Mouse (Mus musculus) midbrain, embryonic 15.5 days (tissue): ENCODE data around the gene Arhgap15. TPM values are rescaled to one million over a fixed set of nuclear protein-coding genes. Genes with fewer than 3 reads are reported as not detected.

Experiments
- ATAC-seq: fragments of 200-750 bp; cut with Nextera tagmentation; replicated peaks from 2 replicates; pipeline ENCODE4 v1.8.0; 2017; ENCODE audit warnings: moderate TSS enrichment
- H3K27ac ChIP-seq: fragments of 300-500 bp; sonication (generic); 2 replicates; pipeline ENCODE4 v1.5.1; 2015; ENCODE audit warnings: mild to moderate bottlenecking, inconsistent platforms
- H3K27me3 ChIP-seq: fragments of 300-500 bp; sonication (generic); replicated peaks from 2 replicates; pipeline ENCODE4 v1.6.1; 2015; ENCODE audit warnings: inconsistent platforms
- H3K36me3 ChIP-seq: fragments of 300-500 bp; sonication (generic); replicated peaks from 2 replicates; pipeline ENCODE4 v1.6.1; 2015; ENCODE audit warnings: inconsistent platforms
- H3K4me1 ChIP-seq: fragments of 300-500 bp; sonication (generic); 2 replicates; pipeline ENCODE4 v1.6.1; 2015; ENCODE audit warnings: inconsistent platforms
- H3K4me2 ChIP-seq: fragments of 300-500 bp; sonication (generic); 2 replicates; pipeline ENCODE4 v1.6.1; 2015; ENCODE audit warnings: inconsistent platforms, mild to moderate bottlenecking, moderate library complexity
- H3K4me3 ChIP-seq: fragments of 300-500 bp; sonication (generic); 2 replicates; pipeline ENCODE4 v1.5.1; 2015; ENCODE audit warnings: mild to moderate bottlenecking, inconsistent platforms
- H3K9ac ChIP-seq: fragments of 300-500 bp; sonication (generic); 2 replicates; pipeline ENCODE4 v1.6.1; 2015; ENCODE audit warnings: mild to moderate bottlenecking, inconsistent platforms
- H3K9me3 ChIP-seq: fragments of 300-500 bp; sonication (generic); 2 replicates; pipeline ENCODE4 v1.6.1; 2016; ENCODE audit warnings: inconsistent platforms
- WGBS: fragments of 180-500 bp; shearing (Covaris S2); methylation state at CpG from one replicate; pipeline ENCODE4 v1.1.7; 2015; ENCODE audit warnings: mixed read lengths; 5-methylcytosine and 5-hydroxymethylcytosine counted together
- polyA plus RNA-seq: library from polyadenylated mRNA; unstranded; fragments of >200 nt; fragmentation: Nextera tagmentation; extraction: Ambion mirVana; gene quantifications from 2 replicates; pipeline ENCODE4 v1.2.1, GENCODE M21; 2015

The Arhgap15 gene
- polyA plus RNA-seq, 1 experiment from 2014 or later = 0.79 TPM

DNA sequence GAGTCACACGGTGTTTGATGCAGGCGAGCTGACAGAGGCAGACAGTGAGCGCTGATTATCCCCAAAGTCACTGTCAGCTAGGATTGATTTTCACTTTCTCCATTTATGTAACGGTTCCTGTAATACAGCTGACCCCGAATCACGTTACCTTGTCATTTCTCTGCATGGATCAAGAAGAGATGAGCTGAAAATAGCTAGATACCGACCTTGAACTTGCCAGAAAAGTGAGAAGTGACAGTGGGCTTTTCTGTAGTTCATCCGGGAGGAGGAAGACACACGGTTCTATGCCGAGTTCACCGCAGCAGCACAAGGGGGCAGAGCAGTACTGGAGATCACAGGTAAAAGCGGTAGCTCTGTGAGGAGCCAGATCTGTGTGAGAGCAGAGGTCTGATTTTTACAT is 38.5 kb downstream of the Arhgap15 start:
- no peaks in the 10 kb centered on the region for H3K36me3 ChIP-seq
- WGBS = 46% methylated on average over 12 of the region's 12 CpGs
- H3K4me2 ChIP-seq = no peak overlapping the region
- peaks cover 10% of the 10 kb centered on the region for H3K4me1 ChIP-seq
- no peak overlapping the region for H3K4me3 ChIP-seq
- no peaks in the 10 kb centered on the region for H3K9me3 ChIP-seq
- H3K27me3 ChIP-seq = no peaks in the 10 kb centered on the region
- H3K9ac ChIP-seq = no peak overlapping the region
- H3K27ac ChIP-seq = no peak overlapping the region
- peak; percentile 95 for ATAC-seq

- no peak overlapping the region for H3K9ac ChIP-seq
- H3K4me2 ChIP-seq = 0 out of 2 replicates have a peak overlapping the region, but pooled peaks have one; percentile 1
- ATAC-seq = 0 out of 2 replicates have a peak, but pooled peaks have one; percentile 35
- H3K9me3 ChIP-seq = no peaks in the 10 kb centered on the region
- H3K4me1 ChIP-seq = peaks cover 10% of the 10 kb centered on the region
- no peaks in the 10 kb centered on the region for H3K27me3 ChIP-seq
- H3K36me3 ChIP-seq = no peaks in the 10 kb centered on the region
- no peak overlapping the region for H3K27ac ChIP-seq
- WGBS = 32% methylated on average over 8 of the region's 8 CpGs
- H3K4me3 ChIP-seq = no peak overlapping the region
Observed at GRCm38 (mm10) chr2:43788484-43788883, 39.9 kb downstream of the Arhgap15 start.

- Histone ChIP-seq H3K36me3 (no peaks in the 10 kb centered on the region), H3K9me3 (no peaks in the 10 kb centered on the region), H3K27ac (no peak overlapping the region), H3K9ac (no peak overlapping the region), H3K4me1 (peaks cover 10% of the 10 kb centered on the region), H3K4me2 (no peak overlapping the region), H3K4me3 (no peak overlapping the region), H3K27me3 (no peaks in the 10 kb centered on the region)
- no peak for ATAC-seq
- 77% methylated on average over 6 of the region's 6 CpGs for WGBS
Observed at GRCm38 (mm10) chr2:43790049-43790693, 41.5 kb downstream of the Arhgap15 start.

- H3K4me1 ChIP-seq = peaks cover 4% of the 10 kb centered on the region; the same call in 1 of the 2 replicates
Observed at GRCm38 (mm10) chr2:43791575-43791974, 43.0 kb downstream of the Arhgap15 start.

GRCm38 (mm10) chr2:43793105-43793504 is 44.5 kb downstream of the Arhgap15 start:
- Histone ChIP-seq H3K9ac (no peak overlapping the region), H3K27me3 (no peaks in the 10 kb centered on the region), H3K4me1 (peaks cover 4% of the 10 kb centered on the region; the same call in 1 of the 2 replicates), H3K27ac (no peak overlapping the region), H3K4me2 (no peak overlapping the region), H3K4me3 (no peak overlapping the region), H3K36me3 (no peaks in the 10 kb centered on the region), H3K9me3 (no peaks in the 10 kb centered on the region)
- 60% methylated on average over 3 of the region's 3 CpGs for WGBS
- no peak for ATAC-seq

More at GRCm38 (mm10) chr2:43791575-43791974, 43.0 kb downstream of the Arhgap15 start:
- ATAC-seq = no peak
- Histone ChIP-seq H3K27ac (no peak overlapping the region), H3K9me3 (no peaks in the 10 kb centered on the region), H3K4me2 (no peak overlapping the region), H3K4me3 (no peak overlapping the region), H3K36me3 (no peaks in the 10 kb centered on the region), H3K9ac (no peak overlapping the region), H3K27me3 (no peaks in the 10 kb centered on the region)
- 83% methylated on average over 6 of the region's 6 CpGs for WGBS

DNA sequence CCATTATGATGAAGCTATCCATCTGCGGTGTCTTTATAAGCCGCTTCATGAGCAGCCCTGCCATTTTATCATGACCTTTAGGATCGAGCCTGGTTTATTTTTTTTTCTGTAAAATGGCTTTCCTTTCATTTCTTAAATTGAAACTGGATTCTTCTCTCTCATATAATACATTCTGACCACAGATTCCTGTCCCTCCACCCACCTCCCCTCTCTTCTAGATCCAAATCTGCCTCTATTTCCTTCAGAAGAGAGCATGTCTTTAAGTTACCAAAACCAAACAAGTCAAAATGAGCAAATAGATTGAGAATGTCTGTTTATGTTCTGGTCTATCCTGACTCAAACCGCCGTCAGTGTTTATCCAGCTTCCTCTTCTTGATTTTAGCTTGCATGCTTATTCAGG is 46.1 kb downstream of the Arhgap15 start:
- Histone ChIP-seq H3K9ac (no peak overlapping the region), H3K4me1 (no peaks in the 10 kb centered on the region), H3K9me3 (no peaks in the 10 kb centered on the region), H3K27me3 (no peaks in the 10 kb centered on the region), H3K4me3 (no peak overlapping the region), H3K27ac (no peak overlapping the region), H3K36me3 (no peaks in the 10 kb centered on the region), H3K4me2 (no peak overlapping the region)
- no peak for ATAC-seq
- WGBS = 92% methylated on average over 5 of the region's 5 CpGs

- no peaks in the 10 kb centered on the region for H3K4me1 ChIP-seq
- H3K4me2 ChIP-seq = no peak overlapping the region
- no peak for ATAC-seq
- 96% methylated on average over 4 of the region's 4 CpGs for WGBS
- H3K36me3 ChIP-seq = no peaks in the 10 kb centered on the region
- H3K9me3 ChIP-seq = no peaks in the 10 kb centered on the region
- no peak overlapping the region for H3K9ac ChIP-seq
- H3K27me3 ChIP-seq = no peaks in the 10 kb centered on the region
- H3K4me3 ChIP-seq = no peak overlapping the region
- H3K27ac ChIP-seq = no peak overlapping the region
Observed at GRCm38 (mm10) chr2:43796448-43796847, 47.8 kb downstream of the Arhgap15 start.

GRCm38 (mm10) chr2:43805960-43806744 is 57.5 kb downstream of the Arhgap15 start:
- no peak overlapping the region for H3K4me3 ChIP-seq
- 79% methylated on average over 4 of the region's 4 CpGs for WGBS
- no peak overlapping the region for H3K4me2 ChIP-seq
- H3K36me3 ChIP-seq = no peaks in the 10 kb centered on the region
- ATAC-seq = no peak
- H3K9me3 ChIP-seq = no peaks in the 10 kb centered on the region
- no peaks in the 10 kb centered on the region for H3K4me1 ChIP-seq
- H3K9ac ChIP-seq = no peak overlapping the region
- no peaks in the 10 kb centered on the region for H3K27me3 ChIP-seq
- no peak overlapping the region for H3K27ac ChIP-seq

DNA sequence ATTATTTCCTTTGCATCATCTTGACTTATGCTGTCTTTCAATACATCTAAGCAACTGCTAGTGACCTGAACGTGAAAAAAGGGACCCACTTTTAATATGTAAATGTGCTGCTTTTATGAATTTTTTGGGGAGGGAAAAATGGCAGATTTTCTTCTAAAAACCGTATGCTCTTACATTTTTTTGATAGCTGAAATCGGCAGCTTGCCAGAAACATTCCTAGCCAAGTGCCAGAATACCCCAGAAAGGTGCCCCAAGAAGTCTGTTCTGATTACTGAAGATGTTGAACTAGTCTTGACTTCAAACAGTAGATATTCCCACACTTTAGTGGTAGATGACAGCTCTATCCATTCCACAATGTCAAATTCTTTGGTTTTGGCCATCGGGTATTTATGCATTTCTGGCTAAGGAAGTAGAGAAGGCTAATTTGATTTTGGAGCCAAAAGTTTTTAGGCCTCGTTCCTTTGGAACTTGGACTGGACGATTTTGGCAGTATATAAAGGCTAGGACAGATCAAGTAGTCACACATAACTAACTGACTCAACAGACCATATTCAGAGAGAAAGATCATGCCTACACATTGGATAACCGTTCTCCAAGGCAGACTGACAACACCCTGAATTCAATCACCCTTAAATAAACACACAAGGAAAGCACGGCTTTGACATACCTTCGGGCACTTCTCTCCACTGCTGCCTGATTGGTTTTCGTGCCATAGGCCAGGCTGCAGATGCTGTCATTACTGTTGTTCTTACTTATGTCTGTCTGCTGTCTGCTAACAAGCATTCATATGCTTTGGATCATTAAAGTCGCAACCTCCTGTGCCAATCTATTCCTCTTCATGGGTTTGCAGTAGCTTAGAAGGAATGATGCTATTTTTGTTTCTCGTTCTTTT is 67.5 kb downstream of the Arhgap15 start:
- H3K4me3 ChIP-seq = no peak overlapping the region
- no peaks in the 10 kb centered on the region for H3K4me1 ChIP-seq
- H3K27me3 ChIP-seq = no peaks in the 10 kb centered on the region
- 85% methylated on average over 12 of the region's 12 CpGs for WGBS
- H3K4me2 ChIP-seq = no peak overlapping the region
- no peak overlapping the region for H3K9ac ChIP-seq
- no peaks in the 10 kb centered on the region for H3K36me3 ChIP-seq
- no peak for ATAC-seq
- no peaks in the 10 kb centered on the region for H3K9me3 ChIP-seq
- no peak overlapping the region for H3K27ac ChIP-seq

- H3K27me3 ChIP-seq = no peaks in the 10 kb centered on the region
- no peak overlapping the region for H3K4me3 ChIP-seq
- no peaks in the 10 kb centered on the region for H3K36me3 ChIP-seq
- H3K9me3 ChIP-seq = no peaks in the 10 kb centered on the region
- no peak overlapping the region for H3K27ac ChIP-seq
- H3K4me1 ChIP-seq = no peaks in the 10 kb centered on the region
- H3K4me2 ChIP-seq = no peak overlapping the region
- ATAC-seq = 0 out of 2 replicates have a peak, but pooled peaks have one; percentile 33
- no peak overlapping the region for H3K9ac ChIP-seq
- 80% methylated on average over 8 of the region's 8 CpGs for WGBS
Observed at GRCm38 (mm10) chr2:43816788-43817581, 68.4 kb downstream of the Arhgap15 start.

- no peaks in the 10 kb centered on the region for H3K9me3 ChIP-seq
- H3K4me3 ChIP-seq = no peak overlapping the region
- H3K27ac ChIP-seq = no peak overlapping the region
- ATAC-seq = no peak
- 82% methylated on average over 5 of the region's 5 CpGs for WGBS
- no peaks in the 10 kb centered on the region for H3K4me1 ChIP-seq
- H3K9ac ChIP-seq = no peak overlapping the region
- H3K4me2 ChIP-seq = no peak overlapping the region
- no peaks in the 10 kb centered on the region for H3K27me3 ChIP-seq
- no peaks in the 10 kb centered on the region for H3K36me3 ChIP-seq
Observed at GRCm38 (mm10) chr2:43835931-43836330, 87.3 kb downstream of the Arhgap15 start.
